Mouse (Mus musculus) brown adipose tissue, adult 24 weeks (tissue): Measurements from ENCODE around the gene Igfbp2. TPM values are rescaled to one million over a fixed set of nuclear protein-coding genes. Genes with fewer than 3 reads are reported as not detected.

Source experiments
- H3K27ac ChIP-seq: fragments of 200-500 bp; replicated peaks from 2 replicates; pipeline ENCODE4 v1.5.1; 2012; ENCODE audit warnings: low read depth, mild to moderate bottlenecking, low read length
- H3K4me1 ChIP-seq: fragments of 200-500 bp; 2 replicates; pipeline ENCODE4 v1.6.1; 2012; ENCODE audit warnings: low read length, mixed read lengths; ENCODE audit not compliant: control insufficient read depth, insufficient read depth, insufficient read length
- H3K4me3 ChIP-seq: fragments of 200-500 bp; 2 replicates; pipeline ENCODE4 v1.5.1; 2012; ENCODE audit warnings: low read depth, mild to moderate bottlenecking, low read length, moderate library complexity; ENCODE audit not compliant: insufficient read depth
- polyA plus RNA-seq: library from polyadenylated mRNA; stranded (reverse); fragments of >200 nt; gene quantifications from 2 replicates; pipeline ENCODE4 v1.2.4, GENCODE M21; 2012; ENCODE audit not compliant: missing spikeins, insufficient read depth, insufficient read length

Igfbp2 gene
- polyA plus RNA-seq, 1 experiment = 1.1 TPM

- Histone ChIP-seq H3K4me1 (no peaks in the 10 kb centered on the region), H3K4me3 (no peak overlapping the region)
Observed at GRCm38 (mm10) chr1:72827411-72828315, 3.4 kb downstream of the Igfbp2 start.

GRCm38 (mm10) chr1:72828843-72829242 lies 4.5 kb downstream of the Igfbp2 start:
- no peaks in the 10 kb centered on the region for H3K4me1 ChIP-seq
- no peak overlapping the region for H3K27ac ChIP-seq
- no peak overlapping the region for H3K4me3 ChIP-seq

More at GRCm38 (mm10) chr1:72827411-72828315, 3.4 kb downstream of the Igfbp2 start:
- H3K27ac ChIP-seq = no peak overlapping the region

GRCm38 (mm10) chr1:72830485-72830884 lies 6.2 kb downstream of the Igfbp2 start:
- no peak overlapping the region for H3K4me3 ChIP-seq

GRCm38 (mm10) chr1:72832715-72833153 lies 8.4 kb downstream of the Igfbp2 start:
- no peak overlapping the region for H3K27ac ChIP-seq
- no peak overlapping the region for H3K4me3 ChIP-seq
- no peaks in the 10 kb centered on the region for H3K4me1 ChIP-seq

More at GRCm38 (mm10) chr1:72830485-72830884, 6.2 kb downstream of the Igfbp2 start:
- no peaks in the 10 kb centered on the region for H3K4me1 ChIP-seq
- no peak overlapping the region for H3K27ac ChIP-seq

GRCm38 (mm10) chr1:72833563-72833962 lies 9.3 kb downstream of the Igfbp2 start:
- no peaks in the 10 kb centered on the region for H3K4me1 ChIP-seq
- H3K4me3 ChIP-seq = no peak overlapping the region
- no peak overlapping the region for H3K27ac ChIP-seq

- Histone ChIP-seq H3K4me1 (no peaks in the 10 kb centered on the region), H3K4me3 (no peak overlapping the region), H3K27ac (no peak overlapping the region)
Observed at GRCm38 (mm10) chr1:72839356-72839755, 15.1 kb downstream of the Igfbp2 start.

GRCm38 (mm10) chr1:72839791-72840190 lies 15.5 kb downstream of the Igfbp2 start:
- no peaks in the 10 kb centered on the region for H3K4me1 ChIP-seq
- no peak overlapping the region for H3K27ac ChIP-seq
- H3K4me3 ChIP-seq = no peak overlapping the region

GRCm38 (mm10) chr1:72842666-72843459 lies 18.6 kb downstream of the Igfbp2 start:
- no peak overlapping the region for H3K4me3 ChIP-seq
- H3K4me1 ChIP-seq = no peaks in the 10 kb centered on the region
- H3K27ac ChIP-seq = no peak overlapping the region

- no peaks in the 10 kb centered on the region for H3K4me1 ChIP-seq
- no peak overlapping the region for H3K4me3 ChIP-seq
- H3K27ac ChIP-seq = no peak overlapping the region
Observed at GRCm38 (mm10) chr1:72844675-72845074, 20.4 kb downstream of the Igfbp2 start.

- H3K4me1 ChIP-seq = no peaks in the 10 kb centered on the region
- no peak overlapping the region for H3K4me3 ChIP-seq
- no peak overlapping the region for H3K27ac ChIP-seq
Observed at GRCm38 (mm10) chr1:72847849-72848380, 23.6 kb downstream of the Igfbp2 start.

GRCm38 (mm10) chr1:72849037-72849436 lies 24.7 kb downstream of the Igfbp2 start:
- H3K4me1 ChIP-seq = no peaks in the 10 kb centered on the region
- no peak overlapping the region for H3K4me3 ChIP-seq
- H3K27ac ChIP-seq = no peak overlapping the region

GRCm38 (mm10) chr1:72853759-72854158 lies 29.5 kb downstream of the Igfbp2 start:
- Histone ChIP-seq H3K27ac (no peak overlapping the region), H3K4me3 (no peak overlapping the region), H3K4me1 (no peaks in the 10 kb centered on the region)

GRCm38 (mm10) chr1:72854337-72855237 lies 30.3 kb downstream of the Igfbp2 start:
- H3K4me1 ChIP-seq = no peaks in the 10 kb centered on the region
- no peak overlapping the region for H3K4me3 ChIP-seq
- no peak overlapping the region for H3K27ac ChIP-seq

GRCm38 (mm10) chr1:72855729-72856128 lies 31.4 kb downstream of the Igfbp2 start:
- no peaks in the 10 kb centered on the region for H3K4me1 ChIP-seq
- H3K4me3 ChIP-seq = no peak overlapping the region
- H3K27ac ChIP-seq = no peak overlapping the region
